8 mouse cellular contexts compared by ENCODE assay signal in genomic region chr9:86570261-86570890, GRCm38 (mm10). TPM values are rescaled to one million over a fixed set of nuclear protein-coding genes. Genes with fewer than 3 reads are reported as not detected.
DNase-seq lines count a peak whose midpoint lies in the region; ATAC-seq and TF ChIP-seq lines count a peak whose summit lies in the region.

No protein-coding gene starts in this region.

- H3K4me2 ChIP-seq in heart, embryonic 12.5 days: peak overlapping the region; percentile 94
- peak overlapping the region; percentile 94 for H3K4me2 ChIP-seq in forebrain, embryonic 12.5 days
- H3K4me2 ChIP-seq in kidney, postnatal 0 days (ENCODE audit: low read length): peak overlapping the region; percentile 75
- H3K4me2 ChIP-seq in midbrain, postnatal 0 days (ENCODE audit: low read depth, low read length, poor library complexity, severe bottlenecking): peak overlapping the region; percentile 98

- peaks cover 17% of the 10 kb centered on the region for H3K4me1 ChIP-seq in heart, embryonic 12.5 days (replicated peaks)
- H3K4me1 ChIP-seq in forebrain, embryonic 12.5 days: peaks cover 18% of the 10 kb centered on the region
- H3K4me1 ChIP-seq in kidney, postnatal 0 days (replicated peaks; ENCODE audit: insufficient read depth, low read length): no peaks in the 10 kb centered on the region
- H3K4me1 ChIP-seq in midbrain, postnatal 0 days (ENCODE audit: insufficient read depth, low read length): peaks cover 7% of the 10 kb centered on the region; the same call in 1 of the 2 replicates

- peak overlapping the region; percentile 79 for H3K4me3 ChIP-seq in heart, embryonic 12.5 days
- H3K4me3 ChIP-seq in forebrain, embryonic 12.5 days (replicated peaks): peak overlapping the region; percentile 74
- H3K4me3 ChIP-seq in kidney, postnatal 0 days (replicated peaks; ENCODE audit: low read depth, low read length): peak overlapping the region; percentile 78; the same call in 1 of the 2 replicates
- peak overlapping the region; percentile 73 for H3K4me3 ChIP-seq in midbrain, postnatal 0 days (ENCODE audit: low read depth, low read length)

- no peak for ATAC-seq in heart, embryonic 12.5 days (ENCODE audit: insufficient number of reproducible peaks, low FRiP score)
- no peak for ATAC-seq in forebrain, embryonic 12.5 days (ENCODE audit: low FRiP score)
- no peak for ATAC-seq in kidney, postnatal 0 days (replicated peaks; ENCODE audit: low FRiP score, low read depth)
- ATAC-seq in midbrain, postnatal 0 days (ENCODE audit: low FRiP score): no peak
- ATAC-seq in megakaryocyte-erythroid progenitor cell, adult 5-6 weeks (replicated peaks; ENCODE audit: low FRiP score, low TSS enrichment, poor library complexity, severe bottlenecking): no peak

- no peak for DNase-seq in heart, postnatal 14 days
- DNase-seq in kidney, postnatal 0 days (ENCODE audit: low spot score): peak; percentile 16
- peak; percentile 21 for DNase-seq in midbrain, postnatal 0 days (ENCODE audit: low spot score)
- no peak for DNase-seq in spleen, adult 18-20 months
- DNase-seq in frontal cortex, postnatal 25 days (ENCODE audit: low spot score in 2 of 2): no peak

- no peak overlapping the region for H3K27ac ChIP-seq in heart, embryonic 12.5 days (ENCODE audit: poor library complexity, severe bottlenecking)
- no peak overlapping the region for H3K27ac ChIP-seq in forebrain, embryonic 12.5 days
- no peak overlapping the region for H3K27ac ChIP-seq in kidney, postnatal 0 days
- no peak overlapping the region for H3K27ac ChIP-seq in midbrain, postnatal 0 days (ENCODE audit: low read depth, low read length)

- no peak for TF ChIP-seq CTCF in kidney, postnatal 0 days (IDR thresholded peaks at IDR 0.05; ENCODE audit: low read depth)
- no peak for TF ChIP-seq CTCF in midbrain, postnatal 0 days (IDR thresholded peaks at IDR 0.05)

- 75% methylated on average over 10 of the region's 10 CpGs for WGBS in heart, embryonic 12.5 days
- WGBS in forebrain, embryonic 12.5 days: 85% methylated on average over 10 of the region's 10 CpGs
- WGBS in kidney, postnatal 0 days: 64% methylated on average over 10 of the region's 10 CpGs
- 78% methylated on average over 10 of the region's 10 CpGs for WGBS in midbrain, postnatal 0 days

- intact Hi-C loops in heart, postnatal 14 days (cut with DNase I): no loop called here

- H3K9me3 ChIP-seq in heart, embryonic 12.5 days (replicated peaks): no peaks in the 10 kb centered on the region
- no peaks in the 10 kb centered on the region for H3K9me3 ChIP-seq in forebrain, embryonic 12.5 days
- no peaks in the 10 kb centered on the region for H3K9me3 ChIP-seq in kidney, postnatal 0 days (replicated peaks; ENCODE audit: low read length)
- no peaks in the 10 kb centered on the region for H3K9me3 ChIP-seq in midbrain, postnatal 0 days (ENCODE audit: low read length)

- H3K27me3 ChIP-seq in heart, embryonic 12.5 days (replicated peaks): no peaks in the 10 kb centered on the region
- H3K27me3 ChIP-seq in forebrain, embryonic 12.5 days: no peaks in the 10 kb centered on the region
- H3K27me3 ChIP-seq in kidney, postnatal 0 days (ENCODE audit: insufficient read depth, low read length): no peaks in the 10 kb centered on the region
- no peaks in the 10 kb centered on the region for H3K27me3 ChIP-seq in midbrain, postnatal 0 days (ENCODE audit: insufficient read depth, low read length)

- H3K36me3 ChIP-seq in heart, embryonic 12.5 days: peaks cover 36% of the 10 kb centered on the region
- H3K36me3 ChIP-seq in forebrain, embryonic 12.5 days (replicated peaks): peaks cover 24% of the 10 kb centered on the region
- 0 out of 2 replicates have a peak, but pooled peaks cover 7% of the 10 kb centered on the region for H3K36me3 ChIP-seq in kidney, postnatal 0 days (ENCODE audit: insufficient read depth, low read length)
- peaks cover 7% of the 10 kb centered on the region for H3K36me3 ChIP-seq in midbrain, postnatal 0 days (ENCODE audit: insufficient read depth, low read length)

- H3K9ac ChIP-seq in heart, embryonic 12.5 days: peak overlapping the region; percentile 48
- peak overlapping the region; percentile 66; the same call in 1 of the 2 replicates for H3K9ac ChIP-seq in forebrain, embryonic 12.5 days
- H3K9ac ChIP-seq in kidney, postnatal 0 days (ENCODE audit: low read depth, low read length): no peak overlapping the region
- no peak overlapping the region; the same call in 1 of the 2 replicates for H3K9ac ChIP-seq in midbrain, postnatal 0 days (replicated peaks; ENCODE audit: low read length, poor library complexity, severe bottlenecking)

RNA-seq across cellular contexts. Expression of gene Pgm3, which starts 1.3 kb away (rescaled TPM):
- 25.2 and 25.7 TPM in 2 replicates for polyA plus RNA-seq in heart, embryonic 12.5 days (2016; fragmentation: Nextera tagmentation; extraction: Ambion mirVana)
- 1 to 10 TPM; 5.8 to 8.9 TPM for total RNA-seq in heart, postnatal 14 days (2021)
- polyA plus RNA-seq in forebrain, embryonic 12.5 days (2016; fragmentation: Nextera tagmentation; extraction: Ambion mirVana): 36.6 and 41.0 TPM in 2 replicates
- polyA plus RNA-seq in kidney, postnatal 0 days (2015; fragmentation: Nextera tagmentation; extraction: Ambion mirVana): 32.6 and 35.7 TPM in 2 replicates
- total RNA-seq in midbrain, postnatal 0 days (2014; rRNA removed): 19.3 and 20.9 TPM in 2 replicates
- polyA plus RNA-seq in midbrain, postnatal 0 days (2015; fragmentation: Nextera tagmentation; extraction: Ambion mirVana): 25.1 and 25.5 TPM in 2 replicates
- total RNA-seq in megakaryocyte-erythroid progenitor cell, adult 5-6 weeks (2014; fragmentation: Nextera tagmentation): 4.7 and 11.3 TPM in 2 replicates
- total RNA-seq in megakaryocyte-erythroid progenitor cell, adult 5-6 weeks (2017): 7.3 and 14.8 TPM in 2 replicates

RNA-seq across cellular contexts. Expression of gene Rwdd2a, which starts 1.4 kb away (rescaled TPM):
- 4.0 and 4.4 TPM in 2 replicates for polyA plus RNA-seq in heart, embryonic 12.5 days (2016; fragmentation: Nextera tagmentation; extraction: Ambion mirVana)
- total RNA-seq in heart, postnatal 14 days (2021): under 1 TPM; 0.76 to 0.83 TPM
- 4.9 and 6.2 TPM in 2 replicates for polyA plus RNA-seq in forebrain, embryonic 12.5 days (2016; fragmentation: Nextera tagmentation; extraction: Ambion mirVana)
- polyA plus RNA-seq in kidney, postnatal 0 days (2015; fragmentation: Nextera tagmentation; extraction: Ambion mirVana): 5.4 and 6.2 TPM in 2 replicates
- 30.4 and 38.7 TPM in 2 replicates for total RNA-seq in midbrain, postnatal 0 days (2014; rRNA removed)
- polyA plus RNA-seq in midbrain, postnatal 0 days (2015; fragmentation: Nextera tagmentation; extraction: Ambion mirVana): 75.0 and 75.5 TPM in 2 replicates
- total RNA-seq in megakaryocyte-erythroid progenitor cell, adult 5-6 weeks (2014; fragmentation: Nextera tagmentation): 1.2 TPM in 1 of 2 replicates, not detected in the other
- total RNA-seq in megakaryocyte-erythroid progenitor cell, adult 5-6 weeks (2017): 1.1 TPM in 1 of 2 replicates, not detected in the other

Comparison
In these comparisons a context has a peak if more than half of its experiments do, and no peak if none do; other contexts are left out.
1. H3K9ac ChIP-seq: peak in heart, embryonic 12.5 days (single experiment) and forebrain, embryonic 12.5 days (single experiment); none in kidney, postnatal 0 days (single experiment) and midbrain, postnatal 0 days (single experiment).
2. DNase-seq: peak in kidney, postnatal 0 days (single experiment) and midbrain, postnatal 0 days (single experiment); none in heart, postnatal 14 days (0 of 2), spleen, adult 18-20 months (0 of 2) and frontal cortex, postnatal 25 days (0 of 2).
3. RNA of gene Rwdd2a, which starts 1.4 kb away (polyA plus RNA-seq): 75.0 to 75.5 TPM in midbrain, postnatal 0 days; 4.9 to 6.2 TPM in forebrain, embryonic 12.5 days, 5.4 to 6.2 TPM in kidney, postnatal 0 days and 4.0 to 4.4 TPM in heart, embryonic 12.5 days; every median in the first group is over 10 times any median in the second.
4. Peak in every context shown above with its lines, with median percentiles within 50 percentile points of each other: H3K4me2 ChIP-seq and H3K4me3 ChIP-seq.